Mouse (Mus musculus) lung, embryonic 14.5 days (tissue): ENCODE results near the gene Gpr25. TPM values are rescaled to one million over a fixed set of nuclear protein-coding genes. Genes with fewer than 3 reads are reported as not detected.

Experiments used
- ATAC-seq: fragments of 200-750 bp; cut with Nextera tagmentation; 2 replicates; pipeline ENCODE4 v1.8.0; 2017; ENCODE audit warnings: mild to moderate bottlenecking, moderate TSS enrichment, moderate library complexity; ENCODE audit not compliant: insufficient read depth
- DNase-seq: peaks from one replicate; pipeline ENCODE4 v3.0.0-alpha.2; 2015
- H3K27ac ChIP-seq: fragments of 300-500 bp; sonication (generic); 2 replicates; pipeline ENCODE4 v1.5.1; 2014; ENCODE audit warnings: low read depth, mild to moderate bottlenecking, moderate library complexity
- H3K27me3 ChIP-seq: fragments of 300-500 bp; sonication (generic); 2 replicates; pipeline ENCODE4 v1.6.1; 2014; ENCODE audit warnings: low read length, control low read depth; ENCODE audit not compliant: insufficient read depth
- H3K36me3 ChIP-seq: fragments of 300-500 bp; sonication (generic); 2 replicates; pipeline ENCODE4 v1.6.1; 2014; ENCODE audit warnings: control low read depth; ENCODE audit not compliant: insufficient read depth
- H3K4me1 ChIP-seq: fragments of 300-500 bp; sonication (generic); 2 replicates; pipeline ENCODE4 v1.6.1; 2014; ENCODE audit warnings: antibody characterized with exemption, control low read depth; ENCODE audit not compliant: insufficient read depth
- H3K4me2 ChIP-seq: fragments of 300-500 bp; sonication (generic); 2 replicates; pipeline ENCODE4 v1.6.1; 2014; ENCODE audit warnings: mild to moderate bottlenecking
- H3K4me3 ChIP-seq: fragments of 300-500 bp; sonication (generic); 2 replicates; pipeline ENCODE4 v1.5.1; 2014; ENCODE audit warnings: low read depth, low read length
- H3K9ac ChIP-seq: fragments of 300-500 bp; sonication (generic); 2 replicates; pipeline ENCODE4 v1.6.1; 2014
- H3K9me3 ChIP-seq: fragments of 300-500 bp; sonication (generic); 2 replicates; pipeline ENCODE4 v1.6.1; 2016; ENCODE audit warnings: low read depth, low read length, control low read depth
- CTCF ChIP-seq: IDR thresholded peaks from 2 replicates; pipeline ENCODE4 v1.5.1; 2016; ENCODE audit warnings: antibody characterized with exemption, low read depth
- whole genome bisulfite sequencing: fragments of 180-500 bp; shearing (Covaris S2); extraction: QIAGEN DNeasy Blood & Tissue Kit; methylation state at CpG from one replicate; pipeline ENCODE4 v1.1.7; 2014; 5-methylcytosine and 5-hydroxymethylcytosine counted together
- polyA plus RNA-seq: library from polyadenylated mRNA; unstranded; fragments of >200 nt; fragmentation: Nextera tagmentation; extraction: Ambion mirVana; gene quantifications from 2 replicates; pipeline ENCODE4 v1.2.1, GENCODE M21; 2014

The Gpr25 gene
- polyA plus RNA-seq, 1 experiment from 2014 or later, result not detected

DNA sequence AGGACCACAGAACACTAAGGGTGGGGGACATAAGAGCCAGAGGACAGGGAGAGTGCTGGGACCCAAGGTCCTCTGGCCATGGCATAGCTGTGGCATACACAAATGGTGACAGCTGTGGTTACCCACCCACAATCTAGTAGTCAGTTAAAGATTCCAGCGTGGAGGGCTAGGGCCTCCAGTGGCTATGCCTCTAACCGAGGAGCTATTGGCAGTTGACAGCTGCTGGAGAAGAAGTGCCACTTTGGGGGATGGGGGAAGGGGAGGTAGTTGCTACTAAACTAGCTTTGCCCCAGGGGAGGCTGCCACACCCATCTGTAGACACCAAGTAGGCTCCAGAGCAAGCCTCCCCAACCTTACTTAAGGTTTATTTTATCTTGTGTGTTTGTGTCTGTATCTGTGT lies 7.2 kb downstream of the Gpr25 start:
- DNase-seq (no peak), ATAC-seq (no peak)
- no peak overlapping the region for H3K4me2 ChIP-seq
- no peaks in the 10 kb centered on the region for H3K4me1 ChIP-seq
- WGBS, result 21% methylated on average over 2 of the region's 2 CpGs
- TF ChIP-seq CTCF, result no peak
- H3K27ac ChIP-seq, result no peak overlapping the region
- H3K4me3 ChIP-seq, result no peak overlapping the region
- H3K9ac ChIP-seq, result no peak overlapping the region
- H3K9me3 ChIP-seq, result no peaks in the 10 kb centered on the region
- H3K27me3 ChIP-seq, result peaks cover 22% of the 10 kb centered on the region
- no peaks in the 10 kb centered on the region for H3K36me3 ChIP-seq

GRCm38 (mm10) chr1:136249662-136250061 lies 11.0 kb downstream of the Gpr25 start:
- no peak overlapping the region for H3K4me2 ChIP-seq
- no peak overlapping the region for H3K9ac ChIP-seq
- ATAC-seq, result no peak
- H3K27me3 ChIP-seq, result no peaks in the 10 kb centered on the region
- WGBS, result 37% methylated on average over 5 of the region's 5 CpGs
- H3K4me3 ChIP-seq, result no peak overlapping the region
- H3K9me3 ChIP-seq, result no peaks in the 10 kb centered on the region
- no peak for DNase-seq
- H3K4me1 ChIP-seq, result no peaks in the 10 kb centered on the region
- H3K36me3 ChIP-seq, result no peaks in the 10 kb centered on the region
- TF ChIP-seq CTCF, result no peak
- H3K27ac ChIP-seq, result no peak overlapping the region

GRCm38 (mm10) chr1:136247393-136247792 lies 13.3 kb downstream of the Gpr25 start:
- Histone ChIP-seq H3K27me3 (no peaks in the 10 kb centered on the region), H3K9ac (no peak overlapping the region), H3K4me1 (no peaks in the 10 kb centered on the region), H3K27ac (no peak overlapping the region), H3K4me3 (no peak overlapping the region), H3K36me3 (no peaks in the 10 kb centered on the region), H3K9me3 (no peaks in the 10 kb centered on the region), H3K4me2 (no peak overlapping the region)
- 83% methylated on average over 5 of the region's 5 CpGs for WGBS
- no peak for TF ChIP-seq CTCF
- ATAC-seq (no peak), DNase-seq (no peak)

DNA sequence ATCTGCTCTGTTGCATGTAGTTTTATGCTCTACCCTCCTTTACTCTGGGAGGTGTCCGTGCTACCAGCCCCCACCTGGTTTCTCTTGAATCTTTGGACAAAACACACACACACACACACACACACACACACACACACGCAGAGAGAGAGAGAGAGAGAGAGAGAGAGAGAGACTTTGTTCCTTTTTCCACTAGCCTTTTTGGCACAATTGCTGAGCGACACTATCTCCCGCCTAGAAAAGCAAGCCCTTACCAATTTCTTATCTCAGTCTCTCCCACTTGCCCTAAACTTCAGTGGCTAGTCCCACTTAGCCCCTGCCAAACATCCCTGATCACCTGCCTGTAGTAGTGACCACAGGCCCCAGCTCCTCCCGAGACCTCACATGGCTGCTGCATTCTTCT lies 16.2 kb downstream of the Gpr25 start:
- no peak for ATAC-seq
- no peak for TF ChIP-seq CTCF
- H3K36me3 ChIP-seq, result no peaks in the 10 kb centered on the region
- H3K4me1 ChIP-seq, result no peaks in the 10 kb centered on the region
- 85% methylated on average over 4 of the region's 5 CpGs for WGBS
- H3K4me2 ChIP-seq, result no peak overlapping the region
- no peak overlapping the region for H3K27ac ChIP-seq
- no peak overlapping the region for H3K9ac ChIP-seq
- no peak for DNase-seq
- no peaks in the 10 kb centered on the region for H3K9me3 ChIP-seq
- H3K4me3 ChIP-seq, result no peak overlapping the region
- no peaks in the 10 kb centered on the region for H3K27me3 ChIP-seq

DNA sequence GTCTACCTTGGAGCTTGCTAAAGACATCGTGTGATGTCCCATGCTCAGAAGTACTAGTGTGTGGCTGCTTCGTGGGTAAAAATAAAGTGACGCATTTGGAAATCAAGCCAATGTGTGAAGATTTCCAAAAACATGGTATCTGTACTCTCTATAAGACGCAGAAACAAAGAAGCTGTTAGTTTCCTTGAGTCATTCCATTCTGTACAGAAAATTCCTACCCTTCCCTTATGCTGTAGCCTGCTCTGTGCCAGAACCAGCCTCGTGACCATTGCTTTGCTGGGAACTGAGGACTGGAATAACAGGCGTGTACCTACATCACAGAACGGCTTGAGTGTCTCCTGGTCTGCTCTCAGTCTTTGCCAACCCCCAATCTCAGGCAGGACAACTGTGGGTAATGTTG lies 18.9 kb downstream of the Gpr25 start:
- H3K9me3 ChIP-seq, result no peaks in the 10 kb centered on the region
- DNase-seq (no peak), ATAC-seq (no peak)
- H3K36me3 ChIP-seq, result no peaks in the 10 kb centered on the region
- no peak overlapping the region for H3K27ac ChIP-seq
- no peak overlapping the region for H3K4me3 ChIP-seq
- H3K9ac ChIP-seq, result no peak overlapping the region
- H3K27me3 ChIP-seq, result no peaks in the 10 kb centered on the region
- WGBS, result 79% methylated on average over 7 of the region's 7 CpGs
- H3K4me1 ChIP-seq, result no peaks in the 10 kb centered on the region
- H3K4me2 ChIP-seq, result no peak overlapping the region
- TF ChIP-seq CTCF, result no peak

DNA sequence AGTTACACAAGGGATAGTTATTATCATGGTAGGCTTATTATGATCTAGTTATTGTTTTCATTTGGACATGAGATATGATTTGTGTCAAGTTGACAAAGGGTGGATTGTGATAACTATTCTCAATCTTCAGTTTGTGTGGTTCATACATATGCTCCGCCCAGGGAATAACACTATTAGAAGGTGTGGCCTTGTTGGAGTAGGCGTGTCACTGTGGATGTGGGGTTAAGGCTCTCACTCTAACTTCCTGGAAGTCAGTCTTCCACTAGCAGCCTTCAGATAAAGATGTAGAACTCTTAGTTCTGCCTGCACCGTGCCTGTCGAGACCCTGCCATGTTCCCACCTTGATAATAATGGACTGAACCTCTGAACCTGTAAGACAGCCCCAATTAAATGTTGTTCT lies 22.2 kb downstream of the Gpr25 start:
- DNase-seq (no peak), ATAC-seq (no peak)
- whole genome bisulfite sequencing, result 81% methylated on average over 4 of the region's 4 CpGs
- Histone ChIP-seq H3K4me1 (no peaks in the 10 kb centered on the region; the same call in 1 of the 2 replicates), H3K9ac (no peak overlapping the region), H3K27me3 (no peaks in the 10 kb centered on the region), H3K4me2 (no peak overlapping the region), H3K9me3 (no peaks in the 10 kb centered on the region), H3K27ac (no peak overlapping the region), H3K36me3 (no peaks in the 10 kb centered on the region), H3K4me3 (no peak overlapping the region)
- no peak for TF ChIP-seq CTCF

- DNase-seq, result peak; percentile 15
Measured at GRCm38 (mm10) chr1:136234595-136235092, 26.0 kb downstream of the Gpr25 start.

More at GRCm38 (mm10) chr1:136234595-136235092, 26.0 kb downstream of the Gpr25 start:
- Histone ChIP-seq H3K9ac (peak overlapping the region; percentile 70), H3K27ac (peak overlapping the region; percentile 77; the same call in 1 of the 2 replicates), H3K27me3 (no peaks in the 10 kb centered on the region), H3K9me3 (no peaks in the 10 kb centered on the region), H3K4me3 (peak overlapping the region; percentile 58), H3K4me2 (peak overlapping the region; percentile 76), H3K36me3 (no peaks in the 10 kb centered on the region), H3K4me1 (peaks cover 5% of the 10 kb centered on the region)
- 1% methylated on average over 9 of the region's 9 CpGs for WGBS
- peak; percentile 13 for ATAC-seq
- peak; percentile 62 for TF ChIP-seq CTCF
